Mouse (Mus musculus): Measurements from ENCODE around the gene Rps6kb1. TPM values are rescaled to one million over a fixed set of nuclear protein-coding genes. Genes with fewer than 3 reads are reported as not detected.

Rps6kb1 gene
- polyA plus RNA-seq, 1 experiment, result 24.7 TPM

DNA sequence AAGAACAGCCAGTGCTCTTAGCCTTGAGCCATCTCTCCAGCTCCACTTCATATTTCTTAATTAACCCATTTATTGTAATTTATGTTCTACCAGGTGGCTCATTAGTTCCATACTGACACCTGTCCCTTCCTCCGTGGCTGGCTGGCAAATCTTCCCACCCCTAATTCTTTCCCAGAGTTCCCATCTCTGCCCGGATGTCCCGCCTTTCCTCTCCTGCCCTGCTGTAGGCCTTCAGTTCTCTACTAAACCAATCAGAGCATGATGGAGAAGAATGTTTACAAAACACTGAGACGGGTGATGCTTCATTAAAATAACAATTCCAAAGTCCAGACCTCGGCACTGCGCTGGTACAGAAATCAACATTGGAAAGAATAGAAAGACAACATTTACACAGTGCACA is 85.7 kb downstream of the Rps6kb1 start:
- TF ChIP-seq POLR2A (IDR thresholded peaks at IDR 0.05; ENCODE audit: extremely low read depth, insufficient read depth, low read length), result no peak
- TF ChIP-seq CTCF (IDR thresholded peaks at IDR 0.05; ENCODE audit: extremely low read depth, insufficient read depth, low read length), result no peak

DNA sequence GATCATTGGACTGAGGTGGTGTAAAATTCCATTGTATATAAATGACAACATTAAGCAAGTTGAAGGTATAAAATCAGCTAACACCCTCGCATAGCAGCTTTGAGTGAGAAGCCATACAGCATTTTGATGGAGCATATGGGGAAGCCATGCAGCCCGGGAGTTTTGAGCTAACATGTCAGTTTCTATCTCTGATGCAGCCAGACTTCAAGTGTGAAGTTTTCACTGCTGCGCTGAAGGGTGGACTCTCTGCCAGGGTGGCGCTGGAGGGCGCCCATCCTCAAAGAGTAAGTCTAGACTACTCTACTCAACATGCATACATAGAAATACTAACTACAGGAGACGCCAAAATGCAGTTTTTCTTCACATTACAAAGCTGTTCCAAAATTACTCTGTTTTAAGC is 87.1 kb downstream of the Rps6kb1 start:
- Histone ChIP-seq H3K4me3 (ENCODE audit: insufficient read depth, low read length) (no peak overlapping the region), H3K27ac (ENCODE audit: insufficient read depth, low read length) (no peak overlapping the region), H3K4me1 (ENCODE audit: control insufficient read depth, insufficient read depth, low read length) (no peaks in the 10 kb centered on the region)
- TF ChIP-seq CTCF (IDR thresholded peaks at IDR 0.05; ENCODE audit: extremely low read depth, insufficient read depth, low read length), result no peak
- TF ChIP-seq POLR2A (IDR thresholded peaks at IDR 0.05; ENCODE audit: extremely low read depth, insufficient read depth, low read length), result no peak

More for the DNA sequence above, 85.7 kb downstream of the Rps6kb1 start:
- H3K27ac ChIP-seq (ENCODE audit: insufficient read depth, low read length), result no peak overlapping the region
- no peaks in the 10 kb centered on the region for H3K4me1 ChIP-seq (ENCODE audit: control insufficient read depth, insufficient read depth, low read length)
- no peak overlapping the region for H3K4me3 ChIP-seq (ENCODE audit: insufficient read depth, low read length)

DNA sequence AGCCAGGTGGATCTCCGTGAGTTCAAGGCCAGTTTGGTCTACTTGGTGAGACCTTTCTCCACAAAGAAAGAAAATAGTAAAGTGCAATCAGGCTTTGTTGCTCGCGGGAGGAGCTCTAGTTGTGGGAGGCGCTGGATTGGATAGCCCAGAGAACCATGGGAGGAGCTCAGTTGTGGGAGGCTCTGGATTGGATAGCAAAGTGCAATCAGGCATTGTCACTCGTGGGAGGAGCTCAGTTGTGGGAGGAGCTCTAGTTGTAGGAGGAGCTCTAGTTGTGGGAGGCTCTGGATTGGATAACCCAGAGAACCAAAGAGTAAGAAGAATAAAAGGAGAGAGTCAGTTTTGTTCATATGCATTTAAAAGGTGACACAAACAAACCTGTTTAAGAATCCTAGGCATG is 90.6 kb downstream of the Rps6kb1 start:
- Histone ChIP-seq H3K4me1 (ENCODE audit: control insufficient read depth, insufficient read depth, low read length) (no peaks in the 10 kb centered on the region), H3K27ac (ENCODE audit: insufficient read depth, low read length) (no peak overlapping the region), H3K4me3 (ENCODE audit: insufficient read depth, low read length) (no peak overlapping the region)
- TF ChIP-seq CTCF (IDR thresholded peaks at IDR 0.05; ENCODE audit: extremely low read depth, insufficient read depth, low read length), result no peak
- no peak for TF ChIP-seq POLR2A (IDR thresholded peaks at IDR 0.05; ENCODE audit: extremely low read depth, insufficient read depth, low read length)

Other genes with a start within 250 kb of the Rps6kb1 start
- gene Med13, start 187.2 kb downstream of the Rps6kb1 start, polyA plus RNA-seq (2012; rRNA removed), result 18.1 and 19.8 TPM in 2 replicates
- 10.8 and 14.4 TPM in 2 replicates for gene Rnft1, start 60.1 kb downstream of the Rps6kb1 start, polyA plus RNA-seq (2012; rRNA removed)
- gene Tubd1, start 186 bp upstream of the Rps6kb1 start, polyA plus RNA-seq (2012; rRNA removed), result 6.6 and 6.7 TPM in 2 replicates
- 126 and 131 TPM in 2 replicates for gene Vmp1, start 139.0 kb upstream of the Rps6kb1 start, polyA plus RNA-seq (2012; rRNA removed)
- gene Ptrh2, start 139.2 kb upstream of the Rps6kb1 start, polyA plus RNA-seq (2012; rRNA removed), result 8.0 and 8.2 TPM in 2 replicates
- gene Cltc, start 212.8 kb upstream of the Rps6kb1 start, polyA plus RNA-seq (2012; rRNA removed), result 321 and 326 TPM in 2 replicates

All from cortical plate, adult 2 months (tissue).